Mouse (Mus musculus) cerebellum, adult (tissue): ENCODE results near the gene Psmc1.
A peak's percentile ranks its signal among the peaks of the same experiment; 100 is the strongest.

Experiments
- ATAC-seq: cut with Nextera tagmentation; 2 replicates; pipeline ENCODE4 v1.9.2; 2017; ENCODE audit warnings: mild to moderate bottlenecking, moderate library complexity, mixed read lengths; ENCODE audit not compliant: insufficient number of reproducible peaks, low FRiP score, low TSS enrichment

Psmc1 gene

GRCm38 (mm10) chr12:100167931-100168871 lies 58.2 kb downstream of the Psmc1 start:
- ATAC-seq, result peak; percentile 88

DNA sequence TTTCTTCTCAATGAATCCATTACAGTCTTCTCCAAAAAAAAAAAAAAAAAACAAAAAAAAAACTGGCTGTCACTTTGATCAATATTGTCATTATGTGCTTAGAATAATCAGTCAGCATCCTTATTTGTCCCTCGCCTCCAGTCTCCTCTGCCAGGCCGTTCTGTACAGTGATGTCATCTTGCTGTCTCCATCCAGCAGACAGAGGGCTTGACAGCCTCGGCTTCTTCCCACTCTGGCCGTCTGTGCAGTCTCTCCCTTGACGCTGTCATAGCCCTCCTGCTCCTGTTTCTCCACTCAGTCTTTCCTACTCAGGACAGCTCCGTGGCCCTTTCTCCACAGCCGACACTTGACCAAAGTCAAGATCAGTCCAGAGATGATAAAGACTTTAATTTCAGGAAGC lies 62.5 kb downstream of the Psmc1 start:
- no peak for ATAC-seq
